In genomic region chr5:88685306-88685705, GRCm38 (mm10) we compare ENCODE assay signal across 26 mouse cellular contexts. TPM values are rescaled to one million over a fixed set of nuclear protein-coding genes. Genes with fewer than 3 reads are reported as not detected.
A peak's percentile ranks its signal among the peaks of the same experiment; 100 is the strongest.
DNase-seq lines count a peak whose midpoint lies in the region; ATAC-seq lines count a peak whose summit lies in the region.
"Had no signal": no experiment of that assay in that cellular context is flagged by ENCODE, and none has a peak within 500 bp of the region (broad histone marks: within the 10 kb centered on the region; RNA-seq: fewer than 3 reads in every experiment).

No protein-coding gene starts in this region.

- no peaks in the 10 kb centered on the region for H3K36me3 ChIP-seq in heart, embryonic 10.5 days
- H3K36me3 ChIP-seq in midbrain, embryonic 15.5 days (replicated peaks) = no peaks in the 10 kb centered on the region
- no peaks in the 10 kb centered on the region for H3K36me3 ChIP-seq in midbrain, embryonic 13.5 days
- H3K36me3 ChIP-seq: embryonic facial prominence, embryonic 10.5 days; embryonic facial prominence, embryonic 13.5 days; forebrain, embryonic 12.5 days; forebrain, embryonic 15.5 days; G1E; hindbrain, embryonic 12.5 days; hindbrain, embryonic 15.5 days had no signal

- peak; percentile 42 for DNase-seq in heart, adult 11 months
- DNase-seq in heart, embryonic 10.5 days (ENCODE audit: low spot score) = no peak
- peak; percentile 74 for DNase-seq in ES-CJ7 (ENCODE audit: low read depth, low spot score)
- no peak for DNase-seq in spleen, postnatal 36 days (ENCODE audit: low spot score in 2 of 2)
- no peak for DNase-seq in B cell, adult 2 months
- DNase-seq: adrenal gland, adult 8-10 months; adrenal gland, postnatal 25 days; cerebellum, adult 11-12 months; cerebellum, adult 8-10 months; cerebellum, postnatal 10 days; cerebellum, postnatal 36 days; embryo, embryonic 11 days; gastrocnemius, postnatal 36 days had no signal

- peaks cover 7% of the 10 kb centered on the region for H3K4me1 ChIP-seq in heart, embryonic 10.5 days
- no peaks in the 10 kb centered on the region for H3K4me1 ChIP-seq in midbrain, embryonic 15.5 days
- H3K4me1 ChIP-seq in midbrain, embryonic 13.5 days (replicated peaks) = no peaks in the 10 kb centered on the region
- H3K4me1 ChIP-seq: embryonic facial prominence, embryonic 10.5 days; embryonic facial prominence, embryonic 13.5 days; hindbrain, embryonic 12.5 days; hindbrain, embryonic 15.5 days had no signal

- H3K27me3 ChIP-seq in heart, embryonic 10.5 days (ENCODE audit: insufficient read depth, poor library complexity, severe bottlenecking) = peaks cover 8% of the 10 kb centered on the region; the same call in 1 of the 2 replicates
- no peaks in the 10 kb centered on the region for H3K27me3 ChIP-seq in midbrain, embryonic 15.5 days (replicated peaks)
- no peaks in the 10 kb centered on the region for H3K27me3 ChIP-seq in midbrain, embryonic 13.5 days
- H3K27me3 ChIP-seq: CH12.LX; forebrain, embryonic 12.5 days; forebrain, embryonic 15.5 days; hindbrain, embryonic 12.5 days; hindbrain, embryonic 15.5 days; Patski had no signal

- ATAC-seq in midbrain, embryonic 15.5 days (replicated peaks) = peak; percentile 29; the same call in 1 of the 2 replicates
- no peak for ATAC-seq in midbrain, embryonic 13.5 days
- ATAC-seq: activated CD4-positive, CD25-positive, alpha-beta regulatory T cell, adult 4 months; forebrain, embryonic 15.5 days; Patski had no signal

- H3K4me2 ChIP-seq in midbrain, embryonic 15.5 days = no peak overlapping the region
- H3K4me2 ChIP-seq in midbrain, embryonic 13.5 days (replicated peaks) = no peak overlapping the region
- H3K4me2 ChIP-seq: embryonic facial prominence, embryonic 13.5 days; forebrain, embryonic 12.5 days; forebrain, embryonic 15.5 days; hindbrain, embryonic 12.5 days; hindbrain, embryonic 15.5 days had no signal

- 9% methylated on average over 6 of the region's 6 CpGs for WGBS in heart, embryonic 10.5 days
- WGBS in midbrain, embryonic 15.5 days = 21% methylated on average over 6 of the region's 6 CpGs
- WGBS in midbrain, embryonic 13.5 days = 13% methylated on average over 6 of the region's 6 CpGs

- no peak overlapping the region for H3K9ac ChIP-seq in midbrain, embryonic 15.5 days
- no peak overlapping the region for H3K9ac ChIP-seq in midbrain, embryonic 13.5 days (replicated peaks)
- H3K9ac ChIP-seq: embryonic facial prominence, embryonic 13.5 days; forebrain, embryonic 12.5 days; forebrain, embryonic 15.5 days; hindbrain, embryonic 12.5 days; hindbrain, embryonic 15.5 days had no signal

- H3K4me3 ChIP-seq in heart, embryonic 10.5 days = no peak overlapping the region
- no peak overlapping the region for H3K4me3 ChIP-seq in midbrain, embryonic 15.5 days
- no peak overlapping the region for H3K4me3 ChIP-seq in midbrain, embryonic 13.5 days (replicated peaks)
- H3K4me3 ChIP-seq: embryonic facial prominence, embryonic 10.5 days; embryonic facial prominence, embryonic 13.5 days; erythroblast, embryonic 14.5 days; forebrain, embryonic 12.5 days; forebrain, embryonic 15.5 days; hindbrain, embryonic 12.5 days; hindbrain, embryonic 15.5 days had no signal

- H3K27ac ChIP-seq in heart, embryonic 10.5 days = no peak overlapping the region
- H3K27ac ChIP-seq in midbrain, embryonic 15.5 days = no peak overlapping the region
- H3K27ac ChIP-seq in midbrain, embryonic 13.5 days = no peak overlapping the region
- H3K27ac ChIP-seq: embryonic facial prominence, embryonic 10.5 days; embryonic facial prominence, embryonic 13.5 days; forebrain, embryonic 12.5 days; forebrain, embryonic 15.5 days; hindbrain, embryonic 12.5 days; hindbrain, embryonic 15.5 days had no signal

- H3K9me3 ChIP-seq in heart, embryonic 10.5 days = no peaks in the 10 kb centered on the region
- no peaks in the 10 kb centered on the region for H3K9me3 ChIP-seq in midbrain, embryonic 15.5 days
- H3K9me3 ChIP-seq in midbrain, embryonic 13.5 days = no peaks in the 10 kb centered on the region
- H3K9me3 ChIP-seq: embryonic facial prominence, embryonic 10.5 days; embryonic facial prominence, embryonic 13.5 days; forebrain, embryonic 12.5 days; forebrain, embryonic 15.5 days; G1E; hindbrain, embryonic 12.5 days; hindbrain, embryonic 15.5 days had no signal

RNA-seq across cellular contexts. Expression of gene Grsf1, which starts 9.3 kb away (rescaled TPM):
- 71.0 and 71.1 TPM in 2 replicates for polyA plus RNA-seq in heart, embryonic 10.5 days (2016; fragmentation: Nextera tagmentation; extraction: Ambion mirVana)
- 57.7 and 63.6 TPM in 2 replicates for polyA plus RNA-seq in midbrain, embryonic 15.5 days (2015; fragmentation: Nextera tagmentation; extraction: Ambion mirVana)
- 77.7 and 85.2 TPM in 2 replicates for polyA plus RNA-seq in midbrain, embryonic 13.5 days (2015; fragmentation: Nextera tagmentation; extraction: Ambion mirVana)

RNA-seq across cellular contexts. Expression of gene Mob1b, which starts 35.3 kb away (rescaled TPM):
- 22.3 and 28.8 TPM in 2 replicates for polyA plus RNA-seq in heart, embryonic 10.5 days (2016; fragmentation: Nextera tagmentation; extraction: Ambion mirVana)
- polyA plus RNA-seq in midbrain, embryonic 15.5 days (2015; fragmentation: Nextera tagmentation; extraction: Ambion mirVana) = 9.5 and 9.7 TPM in 2 replicates
- 12.0 and 12.1 TPM in 2 replicates for polyA plus RNA-seq in midbrain, embryonic 13.5 days (2015; fragmentation: Nextera tagmentation; extraction: Ambion mirVana)

Comparison
In these comparisons a context has a peak if more than half of its experiments do, and no peak if none do; other contexts are left out.
1. DNase-seq: peak in heart, adult 11 months (single experiment) and ES-CJ7 (single experiment); none in heart, embryonic 10.5 days (single experiment), spleen, postnatal 36 days (0 of 2) and B cell, adult 2 months (0 of 2).